Mouse (Mus musculus): ENCODE measurements around the gene Nop10. TPM values are rescaled to one million over a fixed set of nuclear protein-coding genes. Genes with fewer than 3 reads are reported as not detected.
A peak's percentile ranks its signal among the peaks of the same experiment; 100 is the strongest.

The Nop10 gene
- 82.3 and 93.1 TPM in 2 replicates for polyA plus RNA-seq (2012; rRNA removed)
- 164 and 166 TPM in 2 replicates for polyA plus RNA-seq (2014; fragmentation: Nextera tagmentation; extraction: Ambion mirVana)

DNA sequence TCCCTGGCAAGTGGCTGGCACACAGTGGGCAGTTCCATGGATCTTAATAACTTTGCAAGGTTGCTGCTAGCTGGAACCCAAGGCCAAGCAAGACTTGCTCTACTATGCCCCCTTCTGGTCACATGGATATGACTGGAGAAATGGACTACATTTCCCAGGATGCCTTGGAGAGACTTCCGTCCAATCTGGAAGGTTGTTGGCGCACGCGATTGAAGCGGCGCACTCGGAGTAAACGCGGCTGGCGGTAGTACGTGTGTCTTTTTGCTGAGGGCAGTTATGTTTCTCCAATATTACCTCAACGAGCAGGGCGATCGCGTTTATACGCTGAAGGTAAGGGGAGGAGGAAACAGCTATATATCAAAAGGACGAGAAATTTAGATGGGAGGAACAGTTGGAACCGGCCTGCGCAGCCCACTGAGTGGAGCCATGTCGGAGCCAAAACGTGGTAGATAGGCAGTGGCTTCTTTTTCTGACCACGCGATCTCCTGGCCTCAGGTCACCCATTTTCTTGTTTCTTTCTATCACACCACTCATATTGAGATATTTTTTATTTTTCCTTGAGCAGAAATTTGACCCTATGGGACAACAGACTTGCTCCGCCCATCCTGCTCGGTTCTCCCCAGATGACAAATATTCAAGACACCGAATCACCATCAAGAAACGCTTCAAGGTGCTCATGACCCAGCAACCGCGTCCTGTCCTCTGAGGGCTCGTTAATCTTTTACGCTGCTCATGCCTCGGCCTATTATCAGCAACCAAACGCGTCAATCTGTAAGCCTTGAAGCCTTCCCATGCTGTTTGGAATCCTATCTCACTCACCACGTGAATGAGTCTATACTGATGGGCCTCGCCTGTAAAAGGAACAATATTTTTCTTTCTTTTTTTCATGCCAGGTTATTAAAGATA is at the start of gene Nop10:
TSS of gene Nop10 (plus strand) at position 179 of the 906 bp plus-strand sequence.
- H3K27me3 ChIP-seq (ENCODE audit: control insufficient read depth, insufficient read depth, low read length) = no peaks in the 10 kb centered on the region
- H3K9ac ChIP-seq (replicated peaks) = peak within 1 kb of the TSS; percentile 79
- DNase-seq (ENCODE audit: low read depth in 3 of 3, low spot score in 3 of 3) (peak; percentile 79 to 84 (median 80)), ATAC-seq (ENCODE audit: insufficient read depth) (peak; percentile 44)
- peaks cover 10 to 19% of the 10 kb centered on the region in 2 experiments; a peak in 3 of 4 replicates for H3K4me1 ChIP-seq (replicated peaks; ENCODE audit: control insufficient read depth in 2 of 2, insufficient read depth in 2 of 2, low read length in 1 of 2)
- H3K9me3 ChIP-seq (ENCODE audit: control insufficient read depth, low read length) = no peaks in the 10 kb centered on the region
- peak within 1 kb of the TSS; percentile 76 to 99 for H3K4me3 ChIP-seq (ENCODE audit: insufficient read depth in 1 of 2, low read depth in 2 of 2, low read length in 2 of 2)
- H3K36me3 ChIP-seq (replicated peaks; ENCODE audit: control insufficient read depth, insufficient read depth, low read depth) = no peaks in the 10 kb centered on the region
- under 1% methylated on average over 36 of the region's 36 CpGs for WGBS (ENCODE audit: insufficient replicate concordance)
- peak within 1 kb of the TSS; percentile 73 for H3K27ac ChIP-seq
- H3K4me2 ChIP-seq (ENCODE audit: low read depth) = peak within 1 kb of the TSS; percentile 83
- TF ChIP-seq EP300 (IDR thresholded peaks at IDR 0.05; ENCODE audit: low read depth) = peak; percentile 24; the same call in 1 of the 2 replicates
- peak; percentile 95 for TF ChIP-seq CTCF (IDR thresholded peaks at IDR 0.05; ENCODE audit: low read depth)

DNA sequence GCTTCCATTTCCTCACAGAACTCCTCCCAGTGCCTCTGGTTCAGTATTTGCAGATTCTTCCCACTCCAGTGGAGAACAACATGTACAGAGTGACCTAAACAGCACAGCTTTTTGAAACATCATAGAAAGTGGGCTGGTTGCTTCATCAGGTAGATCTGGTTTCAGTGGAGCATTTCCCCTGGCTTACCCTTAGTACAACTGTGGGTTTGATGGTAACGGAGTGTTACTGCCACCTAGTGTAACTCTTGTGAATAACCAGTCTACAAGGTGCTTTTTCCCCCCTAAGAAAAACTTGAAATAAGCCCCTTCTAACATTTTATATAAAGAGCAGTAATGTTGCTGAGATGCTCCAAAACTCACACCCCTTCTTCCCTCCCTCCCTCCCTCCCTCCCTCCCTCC is 45.7 kb upstream of the Nop10 start:
- no peak for ATAC-seq (ENCODE audit: insufficient read depth)
- H3K27me3 ChIP-seq (ENCODE audit: control insufficient read depth, insufficient read depth, low read length) = no peaks in the 10 kb centered on the region
- no peaks in the 10 kb centered on the region for H3K9me3 ChIP-seq (ENCODE audit: control insufficient read depth, low read length)
- WGBS (ENCODE audit: insufficient replicate concordance) = 9% methylated on average over 1 of the region's 1 CpGs
- DNase-seq (ENCODE audit: low read depth in 3 of 3, low spot score in 3 of 3) = no peak
- H3K9ac ChIP-seq (replicated peaks) = no peak overlapping the region
- no peaks in the 10 kb centered on the region for H3K4me1 ChIP-seq (replicated peaks; ENCODE audit: control insufficient read depth in 2 of 2, insufficient read depth in 2 of 2, low read length in 1 of 2)
- H3K36me3 ChIP-seq (replicated peaks; ENCODE audit: control insufficient read depth, insufficient read depth, low read depth) = no peaks in the 10 kb centered on the region
- TF ChIP-seq EP300 (IDR thresholded peaks at IDR 0.05; ENCODE audit: low read depth) = no peak
- peak; percentile 55; the same call in 1 of the 2 replicates for TF ChIP-seq CTCF (IDR thresholded peaks at IDR 0.05; ENCODE audit: low read depth)
- no peak overlapping the region for H3K27ac ChIP-seq
- no peak overlapping the region for H3K4me3 ChIP-seq (ENCODE audit: insufficient read depth in 1 of 2, low read depth in 2 of 2, low read length in 2 of 2)
- H3K4me2 ChIP-seq (ENCODE audit: low read depth) = no peak overlapping the region

DNA sequence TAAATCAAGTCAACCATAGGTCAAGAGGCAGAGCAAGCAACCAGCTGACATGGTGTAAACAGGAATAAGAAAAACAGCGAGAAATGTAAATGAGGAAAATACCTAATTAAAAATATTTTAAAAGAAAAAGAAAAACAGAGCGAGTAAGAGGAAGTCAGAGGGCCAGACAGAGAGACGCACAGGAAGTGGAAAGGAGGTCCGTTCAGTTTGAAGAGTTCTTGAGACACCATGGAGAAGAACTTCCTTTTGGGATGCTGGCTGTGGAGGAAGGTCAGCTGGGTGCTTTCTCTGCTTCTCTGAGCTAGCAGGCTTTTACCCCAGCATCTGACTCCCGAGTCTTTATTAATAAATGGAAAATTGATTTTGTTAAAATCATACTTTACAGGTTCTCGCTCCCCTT is 44.1 kb upstream of the Nop10 start:
- Histone ChIP-seq H3K4me1 (replicated peaks; ENCODE audit: control insufficient read depth in 2 of 2, insufficient read depth in 2 of 2, low read length in 1 of 2) (no peaks in the 10 kb centered on the region), H3K9me3 (ENCODE audit: control insufficient read depth, low read length) (no peaks in the 10 kb centered on the region), H3K27me3 (ENCODE audit: control insufficient read depth, insufficient read depth, low read length) (no peaks in the 10 kb centered on the region), H3K4me2 (ENCODE audit: low read depth) (no peak overlapping the region), H3K9ac (replicated peaks) (no peak overlapping the region), H3K27ac (no peak overlapping the region), H3K4me3 (ENCODE audit: insufficient read depth in 1 of 2, low read depth in 2 of 2, low read length in 2 of 2) (no peak overlapping the region), H3K36me3 (replicated peaks; ENCODE audit: control insufficient read depth, insufficient read depth, low read depth) (no peaks in the 10 kb centered on the region)
- 41% methylated on average over 6 of the region's 6 CpGs for WGBS (ENCODE audit: insufficient replicate concordance)
- no peak for ATAC-seq (ENCODE audit: insufficient read depth)
- no peak for DNase-seq (ENCODE audit: low read depth in 3 of 3, low spot score in 3 of 3)
- TF ChIP-seq CTCF (IDR thresholded peaks at IDR 0.05; ENCODE audit: low read depth) (no peak), EP300 (IDR thresholded peaks at IDR 0.05; ENCODE audit: low read depth) (no peak)

DNA sequence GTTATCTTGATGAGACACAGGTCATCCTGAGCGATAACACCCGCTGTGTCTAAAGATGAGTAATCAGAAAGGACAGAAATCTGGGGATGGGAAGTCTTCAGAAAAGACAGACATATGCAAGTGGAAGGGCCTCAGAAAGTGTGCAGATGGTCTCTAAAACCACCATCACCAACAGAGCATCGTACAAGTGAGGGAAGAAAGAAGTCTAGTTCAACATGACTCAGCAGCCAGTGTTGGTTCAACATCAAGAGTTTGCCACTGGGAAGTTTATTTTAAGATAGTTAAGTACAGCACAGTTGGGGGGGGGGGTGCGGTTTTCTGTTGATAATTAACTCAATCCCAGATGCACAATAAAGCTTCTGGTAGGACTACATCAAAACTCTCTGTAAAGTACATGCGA is 40.8 kb upstream of the Nop10 start:
- Histone ChIP-seq H3K4me3 (ENCODE audit: insufficient read depth in 1 of 2, low read depth in 2 of 2, low read length in 2 of 2) (no peak overlapping the region), H3K4me1 (replicated peaks; ENCODE audit: control insufficient read depth in 2 of 2, insufficient read depth in 2 of 2, low read length in 1 of 2) (no peaks in the 10 kb centered on the region), H3K4me2 (ENCODE audit: low read depth) (no peak overlapping the region), H3K9me3 (ENCODE audit: control insufficient read depth, low read length) (no peaks in the 10 kb centered on the region), H3K27ac (no peak overlapping the region), H3K9ac (replicated peaks) (no peak overlapping the region), H3K27me3 (ENCODE audit: control insufficient read depth, insufficient read depth, low read length) (no peaks in the 10 kb centered on the region), H3K36me3 (replicated peaks; ENCODE audit: control insufficient read depth, insufficient read depth, low read depth) (no peaks in the 10 kb centered on the region)
- TF ChIP-seq CTCF (IDR thresholded peaks at IDR 0.05; ENCODE audit: low read depth) (no peak), EP300 (IDR thresholded peaks at IDR 0.05; ENCODE audit: low read depth) (no peak)
- no peak for ATAC-seq (ENCODE audit: insufficient read depth)
- 51% methylated on average over 5 of the region's 5 CpGs for WGBS (ENCODE audit: insufficient replicate concordance)
- DNase-seq (ENCODE audit: low read depth in 3 of 3, low spot score in 3 of 3) = no peak

DNA sequence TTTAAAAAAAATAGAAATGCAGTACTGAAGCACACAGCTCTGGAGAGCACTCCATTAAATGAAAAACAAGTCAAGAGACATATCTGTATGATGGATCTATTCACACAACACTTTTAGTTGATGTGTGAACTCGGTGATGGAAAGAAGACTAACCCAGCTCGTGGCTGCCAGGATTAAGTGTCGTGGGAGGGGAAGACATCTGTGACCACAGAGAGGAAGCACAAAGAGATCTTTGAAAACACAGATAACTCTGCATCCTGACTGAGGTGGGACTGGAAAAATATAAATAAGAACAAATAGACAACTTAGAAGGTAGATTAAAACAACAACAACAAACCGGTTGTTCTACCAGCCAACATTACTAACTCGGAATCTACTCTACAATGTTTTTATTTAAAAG is 39.1 kb upstream of the Nop10 start:
- TF ChIP-seq CTCF (IDR thresholded peaks at IDR 0.05; ENCODE audit: low read depth) (no peak), EP300 (IDR thresholded peaks at IDR 0.05; ENCODE audit: low read depth) (no peak)
- Histone ChIP-seq H3K9ac (replicated peaks) (no peak overlapping the region), H3K4me3 (ENCODE audit: insufficient read depth in 1 of 2, low read depth in 2 of 2, low read length in 2 of 2) (no peak overlapping the region), H3K4me1 (replicated peaks; ENCODE audit: control insufficient read depth in 2 of 2, insufficient read depth in 2 of 2, low read length in 1 of 2) (no peaks in the 10 kb centered on the region), H3K9me3 (ENCODE audit: control insufficient read depth, low read length) (no peaks in the 10 kb centered on the region), H3K36me3 (replicated peaks; ENCODE audit: control insufficient read depth, insufficient read depth, low read depth) (no peaks in the 10 kb centered on the region), H3K4me2 (ENCODE audit: low read depth) (no peak overlapping the region), H3K27me3 (ENCODE audit: control insufficient read depth, insufficient read depth, low read length) (no peaks in the 10 kb centered on the region), H3K27ac (no peak overlapping the region)
- WGBS (ENCODE audit: insufficient replicate concordance) = 20% methylated on average over 5 of the region's 5 CpGs
- DNase-seq (ENCODE audit: low read depth in 3 of 3, low spot score in 3 of 3) (no peak), ATAC-seq (ENCODE audit: insufficient read depth) (no peak)
